Mouse (Mus musculus) kidney, embryonic 16.5 days (tissue): ENCODE measurements around the gene Rsad1. TPM values are rescaled to one million over a fixed set of nuclear protein-coding genes. Genes with fewer than 3 reads are reported as not detected.

Source experiments
- ATAC-seq: fragments of 200-750 bp; cut with Nextera tagmentation; 2 replicates; pipeline ENCODE4 v1.8.0; 2017; ENCODE audit warnings: moderate TSS enrichment; ENCODE audit not compliant: low FRiP score, low TSS enrichment
- H3K27ac ChIP-seq: fragments of 300-500 bp; sonication (generic); 2 replicates; pipeline ENCODE4 v1.5.1; 2014; ENCODE audit warnings: low read length
- H3K27me3 ChIP-seq: fragments of 300-500 bp; sonication (generic); 2 replicates; pipeline ENCODE4 v1.6.1; 2014; ENCODE audit warnings: low read length, control low read depth, mixed read lengths; ENCODE audit not compliant: insufficient read depth
- H3K36me3 ChIP-seq: fragments of 300-500 bp; sonication (generic); 2 replicates; pipeline ENCODE4 v1.6.1; 2014; ENCODE audit warnings: low read length, control low read depth, mixed read lengths; ENCODE audit not compliant: insufficient read depth
- H3K4me1 ChIP-seq: fragments of 300-500 bp; sonication (generic); 2 replicates; pipeline ENCODE4 v1.6.1; 2014; ENCODE audit warnings: low read length, control low read depth, mixed read lengths; ENCODE audit not compliant: insufficient read depth
- H3K4me2 ChIP-seq: fragments of 300-500 bp; sonication (generic); replicated peaks from 2 replicates; pipeline ENCODE4 v1.6.1; 2014; ENCODE audit warnings: low read depth, low read length
- H3K4me3 ChIP-seq: fragments of 300-500 bp; sonication (generic); 2 replicates; pipeline ENCODE4 v1.5.1; 2014; ENCODE audit warnings: mild to moderate bottlenecking, low read length
- H3K9ac ChIP-seq: fragments of 300-500 bp; sonication (generic); replicated peaks from 2 replicates; pipeline ENCODE4 v1.6.1; 2014; ENCODE audit warnings: low read length
- H3K9me3 ChIP-seq: fragments of 300-500 bp; sonication (generic); 2 replicates; pipeline ENCODE4 v1.6.1; 2016; ENCODE audit warnings: low read length, control low read depth
- WGBS: fragments of 180-500 bp; shearing (Covaris S2); extraction: QIAGEN DNeasy Blood & Tissue Kit; methylation state at CpG from one replicate; pipeline ENCODE4 v1.1.7; 2014; 5-methylcytosine and 5-hydroxymethylcytosine counted together
- polyA plus RNA-seq: library from polyadenylated mRNA; unstranded; fragments of >200 nt; fragmentation: Nextera tagmentation; extraction: Ambion mirVana; gene quantifications from 2 replicates; pipeline ENCODE4 v1.2.1, GENCODE M21; 2015

The Rsad1 gene
- polyA plus RNA-seq, 1 experiment from 2014 or later, result 4.3 TPM

DNA sequence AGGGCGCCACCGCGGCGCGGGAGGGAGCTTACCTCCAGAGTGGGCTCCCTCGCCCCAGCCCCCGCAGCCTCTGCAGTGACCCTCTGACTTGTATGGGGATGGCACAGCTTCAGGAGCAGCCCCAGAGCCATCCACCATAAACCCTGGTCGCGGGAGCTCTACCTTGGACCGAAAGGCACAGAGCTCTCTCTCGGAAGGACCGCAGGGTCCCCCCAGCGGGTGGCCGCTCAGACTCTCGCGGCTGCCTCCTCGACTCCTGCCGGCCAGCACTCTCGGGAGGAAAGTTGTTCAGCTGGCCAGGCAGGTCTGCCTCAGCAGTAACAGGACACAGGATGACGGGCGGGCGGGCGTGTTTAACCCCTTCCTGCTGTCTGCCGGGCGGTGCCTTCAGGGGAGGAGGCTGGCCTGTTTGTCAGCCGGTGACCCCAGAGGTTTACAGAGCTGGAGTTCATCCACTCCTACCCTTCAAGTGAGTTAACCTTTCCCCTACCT lies 49.3 kb downstream of the Rsad1 start, which contains the start of gene Epn3:
TSS of gene Epn3 (minus strand) at position 314 of the 492 bp plus-strand sequence.
- peaks cover 53% of the 10 kb centered on the region for H3K4me1 ChIP-seq
- ATAC-seq, result peak; percentile 74
- peak within 1 kb of the TSS; percentile 72 for H3K9ac ChIP-seq

GRCm38 (mm10) chr11:94499035-94499434 lies 50.0 kb downstream of the Rsad1 start:
- Histone ChIP-seq H3K9me3 (no peaks in the 10 kb centered on the region), H3K9ac (peak overlapping the region; percentile 72), H3K36me3 (peaks cover 4% of the 10 kb centered on the region; the same call in 1 of the 2 replicates), H3K27ac (peak overlapping the region; percentile 94), H3K4me3 (peak overlapping the region; percentile 51), H3K4me2 (peak overlapping the region; percentile 56), H3K4me1 (peaks cover 53% of the 10 kb centered on the region), H3K27me3 (no peaks in the 10 kb centered on the region)
- WGBS, result 0% methylated on average over 2 of the region's 2 CpGs
- ATAC-seq, result peak; percentile 32; the same call in 1 of the 2 replicates

More for the DNA sequence above, 49.3 kb downstream of the Rsad1 start, which contains the start of gene Epn3:
- no peaks in the 10 kb centered on the region for H3K9me3 ChIP-seq
- no peaks in the 10 kb centered on the region for H3K27me3 ChIP-seq
- peak within 1 kb of the TSS; percentile 51 for H3K4me3 ChIP-seq
- peak within 1 kb of the TSS; percentile 56 for H3K4me2 ChIP-seq
- peaks cover 4% of the 10 kb centered on the region; the same call in 1 of the 2 replicates for H3K36me3 ChIP-seq
- under 1% methylated on average over 23 of the region's 26 CpGs for WGBS
- H3K27ac ChIP-seq, result peak within 1 kb of the TSS; percentile 94

DNA sequence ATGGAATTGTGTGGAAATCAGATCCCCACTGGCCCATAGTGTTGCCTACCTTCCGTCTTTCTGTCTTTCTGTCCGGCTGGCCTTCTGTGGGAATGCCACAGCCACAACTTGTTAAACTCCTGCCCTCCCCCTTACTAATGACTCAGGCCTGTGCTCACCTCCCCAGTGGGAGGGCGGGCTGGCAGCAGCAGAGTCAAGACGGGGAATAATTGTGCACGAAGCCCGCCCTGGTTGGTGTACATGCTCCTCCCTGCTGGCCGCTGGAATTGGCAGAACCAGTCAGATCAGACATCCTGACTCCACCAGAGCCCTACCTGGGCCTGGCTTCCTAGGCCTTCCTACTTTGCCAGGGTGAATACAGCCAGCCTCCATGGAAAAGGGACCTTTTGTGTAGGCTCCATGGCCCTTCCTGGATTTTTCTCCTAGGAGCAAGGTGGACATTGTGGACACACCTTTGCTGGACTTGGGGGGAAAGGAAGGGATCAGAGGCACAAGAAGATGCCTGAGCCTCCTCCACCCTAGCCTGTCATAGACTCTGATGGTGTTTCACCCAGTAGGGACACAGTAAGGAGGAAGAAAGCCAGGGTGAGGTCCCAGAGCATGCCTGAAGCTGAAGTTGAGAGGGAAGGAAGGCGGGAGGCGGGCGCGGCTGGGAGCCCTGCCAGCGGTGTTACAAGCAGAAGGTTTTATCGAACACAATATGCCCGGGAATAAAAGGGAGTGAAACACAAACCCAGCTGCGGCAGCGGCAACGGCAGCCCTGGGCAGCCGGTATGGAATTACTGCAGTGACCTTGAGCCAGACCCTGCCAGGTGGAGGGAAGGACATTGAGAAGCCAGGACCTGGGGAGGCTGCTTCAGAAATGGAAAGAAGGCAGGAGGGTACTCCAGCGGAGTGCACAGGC lies 50.7 kb downstream of the Rsad1 start:
- 18% methylated on average over 18 of the region's 19 CpGs for WGBS
- peak overlapping the region; percentile 72 for H3K9ac ChIP-seq
- H3K9me3 ChIP-seq, result no peaks in the 10 kb centered on the region
- peaks cover 53% of the 10 kb centered on the region for H3K4me1 ChIP-seq
- H3K36me3 ChIP-seq, result peaks cover 4% of the 10 kb centered on the region; the same call in 1 of the 2 replicates
- peak; percentile 54 for ATAC-seq
- H3K27me3 ChIP-seq, result no peaks in the 10 kb centered on the region
- H3K4me2 ChIP-seq, result peak overlapping the region; percentile 56
- peak overlapping the region; percentile 94 for H3K27ac ChIP-seq
- H3K4me3 ChIP-seq, result peak overlapping the region; percentile 51

GRCm38 (mm10) chr11:94495415-94495814 lies 53.6 kb downstream of the Rsad1 start:
- no peak overlapping the region for H3K4me2 ChIP-seq
- H3K9me3 ChIP-seq, result no peaks in the 10 kb centered on the region
- peaks cover 60% of the 10 kb centered on the region for H3K4me1 ChIP-seq
- H3K9ac ChIP-seq, result no peak overlapping the region; the same call in 1 of the 2 replicates
- H3K27me3 ChIP-seq, result peaks cover 4% of the 10 kb centered on the region; the same call in 1 of the 2 replicates
- 78% methylated on average over 3 of the region's 3 CpGs for WGBS
- ATAC-seq, result no peak
- no peak overlapping the region for H3K27ac ChIP-seq
- no peak overlapping the region for H3K4me3 ChIP-seq
- H3K36me3 ChIP-seq, result peaks cover 4% of the 10 kb centered on the region; the same call in 1 of the 2 replicates

GRCm38 (mm10) chr11:94491749-94492099 lies 57.3 kb downstream of the Rsad1 start:
- WGBS, result 68% methylated on average over 7 of the region's 7 CpGs
- H3K27ac ChIP-seq, result no peak overlapping the region
- peak overlapping the region; percentile 70 for H3K9ac ChIP-seq
- no peak; the same call in 1 of the 2 replicates for ATAC-seq
- H3K27me3 ChIP-seq, result peaks cover 4% of the 10 kb centered on the region; the same call in 1 of the 2 replicates
- peaks cover 35% of the 10 kb centered on the region for H3K4me1 ChIP-seq
- no peaks in the 10 kb centered on the region for H3K9me3 ChIP-seq
- peak overlapping the region; percentile 50 for H3K4me3 ChIP-seq
- peaks cover 4% of the 10 kb centered on the region; the same call in 1 of the 2 replicates for H3K36me3 ChIP-seq
- H3K4me2 ChIP-seq, result peak overlapping the region; percentile 77

- Histone ChIP-seq H3K9me3 (no peaks in the 10 kb centered on the region), H3K36me3 (peaks cover 4% of the 10 kb centered on the region; the same call in 1 of the 2 replicates), H3K4me1 (peaks cover 30% of the 10 kb centered on the region), H3K4me2 (peak overlapping the region; percentile 77), H3K27ac (no peak overlapping the region), H3K27me3 (peaks cover 4% of the 10 kb centered on the region; the same call in 1 of the 2 replicates), H3K4me3 (peak overlapping the region; percentile 50), H3K9ac (peak overlapping the region; percentile 70)
- 7% methylated on average over 55 of the region's 55 CpGs for WGBS
- peak; percentile 72 for ATAC-seq
Observed at GRCm38 (mm10) chr11:94491035-94491748, 57.9 kb downstream of the Rsad1 start.

Other genes starting within 250 kb of the Rsad1 start
- gene Luc7l3, start 227.3 kb downstream of the Rsad1 start, polyA plus RNA-seq, result 99.5 and 112 TPM in 2 replicates
- gene Ankrd40, start 221.3 kb downstream of the Rsad1 start, polyA plus RNA-seq, result 11.2 and 11.5 TPM in 2 replicates
- gene Abcc3, start 156.3 kb downstream of the Rsad1 start, polyA plus RNA-seq, result 5.0 and 7.0 TPM in 2 replicates
- gene Cacna1g, start 75.1 kb downstream of the Rsad1 start, polyA plus RNA-seq, result 10.2 and 10.3 TPM in 2 replicates
- gene Spata20, start 63.1 kb downstream of the Rsad1 start, polyA plus RNA-seq, result 0.19 and 0.37 TPM in 2 replicates
- gene Epn3, start 49.3 kb downstream of the Rsad1 start, polyA plus RNA-seq, result 23.4 and 28.2 TPM in 2 replicates
- gene Mycbpap, start 27.5 kb downstream of the Rsad1 start, polyA plus RNA-seq, result 4.3 and 5.1 TPM in 2 replicates
- gene Chad, start 15.8 kb upstream of the Rsad1 start, polyA plus RNA-seq, result 0.58 and 0.64 TPM in 2 replicates
- gene Acsf2, start 52.6 kb upstream of the Rsad1 start, polyA plus RNA-seq, result 7.9 and 9.1 TPM in 2 replicates
- 211 and 218 TPM in 2 replicates for gene Lrrc59, start 80.5 kb upstream of the Rsad1 start, polyA plus RNA-seq
- 141 and 148 TPM in 2 replicates for gene Mrpl27, start 104.5 kb upstream of the Rsad1 start, polyA plus RNA-seq
- 27.8 and 28.4 TPM in 2 replicates for gene Eme1, start 104.7 kb upstream of the Rsad1 start, polyA plus RNA-seq
- gene Xylt2, start 128.3 kb upstream of the Rsad1 start, polyA plus RNA-seq, result 20.2 and 22.9 TPM in 2 replicates
- 0.91 and 1.2 TPM in 2 replicates for gene Gm11541, start 155.2 kb upstream of the Rsad1 start, polyA plus RNA-seq
- 0.39 and 0.40 TPM in 2 replicates for gene Cdc34b, start 192.5 kb upstream of the Rsad1 start, polyA plus RNA-seq
- gene Tmem92, start 233.4 kb upstream of the Rsad1 start, polyA plus RNA-seq, result not detected in 2 replicates